Mouse (Mus musculus): ENCODE measurements around the gene Aspscr1. TPM values are rescaled to one million over a fixed set of nuclear protein-coding genes. Genes with fewer than 3 reads are reported as not detected.
A peak's percentile ranks its signal among the peaks of the same experiment; 100 is the strongest.

Aspscr1 gene
- total RNA-seq, 2 experiments from 2014 or later: 34.8 to 39.8 TPM

DNA sequence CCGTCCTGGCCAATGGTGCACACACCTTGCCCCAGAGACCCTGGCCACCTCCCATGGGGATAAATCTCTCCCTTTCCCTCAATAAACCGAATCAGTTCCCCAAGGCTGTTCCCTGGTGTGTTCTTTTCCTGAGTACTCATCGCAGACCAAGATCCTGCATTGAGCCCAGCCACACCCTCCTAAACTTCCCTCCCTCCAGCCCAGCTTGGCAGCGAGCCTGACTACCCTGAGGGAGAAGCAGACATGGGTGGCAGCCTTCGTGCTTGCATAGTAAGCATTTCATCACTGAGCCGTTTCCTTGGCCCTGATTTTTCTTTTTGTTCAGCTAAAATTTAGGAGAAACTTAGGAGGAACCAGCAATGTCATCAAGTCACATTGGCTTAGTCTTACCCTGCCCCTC, 60.7 kb downstream of the Aspscr1 start:
- peak; percentile 47 for DNase-seq

GRCm38 (mm10) chr11:120736424-120736823, 63.7 kb downstream of the Aspscr1 start:
- DNase-seq: no peak

GRCm38 (mm10) chr11:120740981-120741380, 68.2 kb downstream of the Aspscr1 start:
- no peak for DNase-seq

DNA sequence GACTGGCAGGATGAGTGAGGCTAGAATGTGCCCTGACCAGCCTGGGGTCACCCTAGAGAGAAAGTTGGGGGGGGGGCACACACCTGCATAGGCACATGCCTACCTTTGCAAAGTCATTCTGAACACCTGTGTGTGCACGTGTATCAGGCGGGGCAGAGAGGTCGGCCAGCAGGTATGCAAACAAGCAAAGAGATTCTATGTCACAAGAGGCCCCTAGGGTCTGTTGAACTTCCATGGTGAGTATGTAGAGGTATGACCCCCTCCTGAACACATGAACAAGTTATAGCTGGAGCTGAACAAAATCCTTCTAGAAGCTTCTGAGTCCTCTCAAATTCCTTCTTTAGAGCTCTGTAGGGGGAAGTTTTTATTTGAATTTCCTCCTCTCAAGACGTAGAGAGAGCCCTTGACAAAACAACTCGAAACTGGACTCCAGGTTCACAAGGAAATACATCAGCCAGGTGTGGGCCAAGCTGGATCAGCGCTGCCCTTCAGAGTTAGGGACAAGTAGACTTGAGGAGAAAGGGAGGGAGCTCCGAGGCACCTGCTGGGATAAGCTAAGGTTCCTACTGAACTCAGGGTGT, 71.4 kb downstream of the Aspscr1 start:
- no peak for DNase-seq

DNA sequence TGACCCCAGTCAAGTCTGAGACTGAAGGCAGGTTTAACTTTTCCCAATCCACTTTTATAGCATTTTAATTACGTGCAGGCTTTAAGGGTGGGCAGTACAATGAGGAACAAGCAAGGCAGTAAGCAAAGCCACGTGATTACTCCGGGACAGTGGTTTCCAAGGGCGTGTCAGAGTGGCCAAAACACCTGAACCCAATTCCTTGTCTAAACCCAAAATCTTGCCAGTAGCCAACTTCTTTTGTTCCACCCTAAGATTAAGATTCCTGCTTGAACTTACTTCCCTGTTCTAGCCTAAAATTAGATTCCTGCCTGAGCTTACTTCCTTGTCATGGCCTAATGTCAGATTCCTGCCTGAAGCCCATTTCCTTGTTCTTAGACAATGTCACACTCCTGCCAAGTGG, 75.2 kb downstream of the Aspscr1 start:
- DNase-seq: no peak

DNA sequence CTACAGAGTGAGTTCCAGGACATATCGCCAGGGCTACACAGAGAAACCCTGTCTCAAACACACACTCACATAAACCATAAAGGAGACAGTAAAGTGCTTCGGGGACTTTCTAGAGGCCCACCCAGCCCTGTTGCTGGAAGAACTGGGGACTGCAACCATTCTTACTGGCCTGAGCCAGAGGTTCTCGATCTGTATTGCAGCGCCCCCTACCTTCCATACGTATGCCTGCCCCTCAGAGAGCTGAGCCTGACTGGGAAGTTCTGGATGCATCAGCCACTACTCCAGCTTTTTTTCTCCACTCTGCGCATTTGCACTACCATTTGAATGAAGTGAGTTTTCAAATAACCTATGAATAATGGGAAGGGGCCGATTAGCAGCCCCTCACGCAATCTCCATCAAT, 76.7 kb downstream of the Aspscr1 start:
- DNase-seq: no peak

- no peak for DNase-seq
These were observed 78.8 kb downstream of the Aspscr1 start for GRCm38 (mm10) chr11:120751606-120752005.

Small RNA genes within 50 kb of the gene (microRNA-seq; reads per million reads assigned to microRNA genes)
- gene Mir6936: 0 to 0.25 reads per million in 2 experiments

Other genes with a start within 250 kb of the Aspscr1 start
- 10 to 100 TPM; 60.6 to 66.6 TPM for gene Nploc4, start 235.3 kb upstream of the Aspscr1 start, total RNA-seq (2021)
- gene Tspan10, start 230.3 kb upstream of the Aspscr1 start, total RNA-seq (2021): not detected
- gene Pde6g, start 219.5 kb upstream of the Aspscr1 start, total RNA-seq (2021): under 1 TPM; 0.23 to 0.41 TPM
- gene Oxld1, start 214.9 kb upstream of the Aspscr1 start, total RNA-seq (2021): 10 to 100 TPM; 21.2 to 24.1 TPM
- 1 to 10 TPM; 5.5 to 6.8 TPM for gene Ccdc137, start 214.9 kb upstream of the Aspscr1 start, total RNA-seq (2021)
- gene Arl16, start 205.4 kb upstream of the Aspscr1 start, total RNA-seq (2021): 10 to 100 TPM; 16.1 to 17.5 TPM
- gene Mrpl12, start 188.4 kb upstream of the Aspscr1 start, total RNA-seq (2021): 100 to 1,000 TPM; 121 to 147 TPM
- gene Slc25a10, start 181.1 kb upstream of the Aspscr1 start, total RNA-seq (2021): 10 to 100 TPM in 1 of 2 experiments, 1 to 10 TPM in 1; 9.7 to 11.1 TPM
- under 1 TPM; 0.09 to 0.75 TPM for gene Gcgr, start 142.3 kb upstream of the Aspscr1 start, total RNA-seq (2021)
- 10 to 100 TPM; 51.3 to 52.7 TPM for gene Mcrip1, start 123.2 kb upstream of the Aspscr1 start, total RNA-seq (2021)
- 100 to 1,000 TPM; 156 to 183 TPM for gene Ppp1r27, start 121.8 kb upstream of the Aspscr1 start, total RNA-seq (2021)
- 100 to 1,000 TPM; 349 to 414 TPM for gene P4hb, start 99.7 kb upstream of the Aspscr1 start, total RNA-seq (2021)
- 100 to 1,000 TPM; 163 to 197 TPM for gene Arhgdia, start 91.3 kb upstream of the Aspscr1 start, total RNA-seq (2021)
- gene Alyref, start 74.6 kb upstream of the Aspscr1 start, total RNA-seq (2021): 10 to 100 TPM; 72.1 to 77.3 TPM
- 10 to 100 TPM; 60.1 to 67.6 TPM for gene Anapc11, start 74.6 kb upstream of the Aspscr1 start, total RNA-seq (2021)
- gene Npb, start 64.5 kb upstream of the Aspscr1 start, total RNA-seq (2021): not detected
- gene Pcyt2, start 55.0 kb upstream of the Aspscr1 start, total RNA-seq (2021): 10 to 100 TPM; 29.7 to 30.9 TPM
- gene Sirt7, start 47.7 kb upstream of the Aspscr1 start, total RNA-seq (2021): 1 to 10 TPM; 6.5 to 9.2 TPM
- gene Mafg, start 39.4 kb upstream of the Aspscr1 start, total RNA-seq (2021): 10 to 100 TPM; 27.6 to 39.6 TPM
- 10 to 100 TPM; 15.1 to 18.1 TPM for gene Pycr1, start 29.2 kb upstream of the Aspscr1 start, total RNA-seq (2021)
- 10 to 100 TPM; 89.2 to 92.0 TPM for gene Myadml2, start 24.8 kb upstream of the Aspscr1 start, total RNA-seq (2021)
- gene Notum, start 11.8 kb upstream of the Aspscr1 start, total RNA-seq (2021): 1 to 10 TPM in 1 of 2 experiments, not detected in 1; 1.2 TPM
- 10 to 100 TPM; 34.9 to 35.6 TPM for gene Cenpx, start 40.8 kb downstream of the Aspscr1 start, total RNA-seq (2021)
- gene Lrrc45, start 41.0 kb downstream of the Aspscr1 start, total RNA-seq (2021): 10 to 100 TPM in 1 of 2 experiments, 1 to 10 TPM in 1; 7.7 to 10.1 TPM
- 1 to 10 TPM; 1.8 to 2.7 TPM for gene Rac3, start 48.5 kb downstream of the Aspscr1 start, total RNA-seq (2021)
- gene Dcxr, start 54.3 kb downstream of the Aspscr1 start, total RNA-seq (2021): 1 to 10 TPM; 3.4 to 3.7 TPM
- gene Cbr2, start 59.1 kb downstream of the Aspscr1 start, total RNA-seq (2021): 10 to 100 TPM in 1 of 2 experiments, 1 to 10 TPM in 1; 9.9 to 10.8 TPM
- gene Hmga1b, start 89.8 kb downstream of the Aspscr1 start, total RNA-seq (2021): 10 to 100 TPM; 13.3 to 15.9 TPM
- 1 to 10 TPM; 6.3 to 7.7 TPM for gene Rfng, start 111.2 kb downstream of the Aspscr1 start, total RNA-seq (2021)
- 10 to 100 TPM; 57.3 to 61.5 TPM for gene Gps1, start 111.3 kb downstream of the Aspscr1 start, total RNA-seq (2021)
- gene Dus1l, start 123.4 kb downstream of the Aspscr1 start, total RNA-seq (2021): 10 to 100 TPM; 29.9 to 34.0 TPM
- 10 to 100 TPM; 21.8 to 26.4 TPM for gene Fasn, start 151.6 kb downstream of the Aspscr1 start, total RNA-seq (2021)

Measured in gastrocnemius, postnatal 10 days (tissue).